Mouse (Mus musculus): ENCODE measurements around the gene Gm21915.

Gm21915 gene

DNA sequence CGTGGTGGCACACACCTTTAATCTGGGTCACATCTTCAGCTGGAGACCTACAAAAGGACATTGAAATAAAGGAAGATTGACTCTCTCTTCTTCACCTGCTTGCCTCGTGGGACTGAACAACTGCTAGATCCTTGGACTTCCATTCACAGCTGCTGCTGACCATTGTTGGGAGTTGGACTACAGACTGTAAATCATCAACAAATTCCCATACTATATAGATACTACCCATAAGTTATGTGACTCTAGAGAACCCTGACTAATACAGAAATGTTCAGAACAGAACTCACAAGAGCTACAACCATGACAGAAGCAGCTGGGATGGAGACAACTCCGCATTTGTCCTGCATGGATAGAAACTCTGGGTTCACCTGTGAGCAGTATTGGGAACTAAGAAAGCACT, at the start of gene Gm21915:
Gm21915 (plus strand) TSS at position 301 of the 400 bp plus-strand sequence.
- TF ChIP-seq GATA4 (IDR thresholded peaks at IDR 0.05; ENCODE audit: insufficient replicate concordance, low read length): no peak

- TF ChIP-seq GATA4 (IDR thresholded peaks at IDR 0.05; ENCODE audit: insufficient replicate concordance, low read length): no peak
Measured at GRCm38 (mm10) chr9:40622265-40622664, 48.1 kb upstream of the Gm21915 start.

DNA sequence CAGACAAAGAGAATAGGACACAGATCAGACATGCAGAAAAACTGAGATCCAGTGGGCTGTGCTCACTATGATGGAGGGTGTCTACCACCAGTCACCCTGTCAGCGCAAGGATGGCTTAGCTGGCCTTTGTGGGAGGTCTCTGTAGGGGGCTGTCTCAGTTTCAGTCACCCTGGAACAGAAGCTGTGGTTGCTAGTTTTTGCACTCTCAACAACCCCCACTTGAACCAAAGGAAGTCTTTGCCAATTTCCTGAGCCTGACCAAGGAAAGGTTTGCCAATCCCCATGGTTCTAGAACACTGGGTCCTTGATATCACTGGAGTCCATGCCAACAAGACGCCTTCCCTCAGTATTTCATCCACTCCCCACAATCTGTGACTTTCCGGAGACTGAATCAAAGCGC, 47.6 kb upstream of the Gm21915 start:
- no peak for TF ChIP-seq GATA4 (IDR thresholded peaks at IDR 0.05; ENCODE audit: insufficient replicate concordance, low read length)

- no peak for TF ChIP-seq GATA4 (IDR thresholded peaks at IDR 0.05; ENCODE audit: insufficient replicate concordance, low read length)
Measured at GRCm38 (mm10) chr9:40625341-40625740, 45.1 kb upstream of the Gm21915 start.

- TF ChIP-seq GATA4 (IDR thresholded peaks at IDR 0.05; ENCODE audit: insufficient replicate concordance, low read length): no peak
Measured at GRCm38 (mm10) chr9:40626566-40626965, 43.8 kb upstream of the Gm21915 start.

- TF ChIP-seq GATA4 (IDR thresholded peaks at IDR 0.05; ENCODE audit: insufficient replicate concordance, low read length): no peak
Measured at GRCm38 (mm10) chr9:40627146-40627713, 43.2 kb upstream of the Gm21915 start.

GRCm38 (mm10) chr9:40628130-40629069, 42.0 kb upstream of the Gm21915 start:
- no peak for TF ChIP-seq GATA4 (IDR thresholded peaks at IDR 0.05; ENCODE audit: insufficient replicate concordance, low read length)

GRCm38 (mm10) chr9:40629441-40629840, 41.0 kb upstream of the Gm21915 start:
- no peak for TF ChIP-seq GATA4 (IDR thresholded peaks at IDR 0.05; ENCODE audit: insufficient replicate concordance, low read length)

DNA sequence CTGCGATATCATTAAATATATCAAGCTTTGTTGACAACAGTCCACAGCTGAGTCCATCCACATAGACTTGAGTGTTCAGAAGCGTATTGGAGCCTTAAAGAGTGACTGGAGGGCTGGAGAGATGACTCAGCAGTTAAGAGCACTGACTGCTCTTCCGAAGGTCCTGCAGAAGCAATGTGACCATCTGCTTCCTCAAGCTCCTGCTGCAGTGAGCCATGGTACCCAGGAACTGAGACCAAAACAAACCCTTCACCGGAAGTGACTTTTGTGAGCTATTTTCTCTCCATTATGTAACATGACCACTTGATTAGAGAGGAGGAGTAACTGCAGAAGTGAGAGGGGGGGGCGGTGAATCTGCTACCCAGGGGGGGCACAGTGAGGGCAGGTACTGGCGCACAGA, 39.3 kb upstream of the Gm21915 start:
- no peak for TF ChIP-seq GATA4 (IDR thresholded peaks at IDR 0.05; ENCODE audit: insufficient replicate concordance, low read length)

DNA sequence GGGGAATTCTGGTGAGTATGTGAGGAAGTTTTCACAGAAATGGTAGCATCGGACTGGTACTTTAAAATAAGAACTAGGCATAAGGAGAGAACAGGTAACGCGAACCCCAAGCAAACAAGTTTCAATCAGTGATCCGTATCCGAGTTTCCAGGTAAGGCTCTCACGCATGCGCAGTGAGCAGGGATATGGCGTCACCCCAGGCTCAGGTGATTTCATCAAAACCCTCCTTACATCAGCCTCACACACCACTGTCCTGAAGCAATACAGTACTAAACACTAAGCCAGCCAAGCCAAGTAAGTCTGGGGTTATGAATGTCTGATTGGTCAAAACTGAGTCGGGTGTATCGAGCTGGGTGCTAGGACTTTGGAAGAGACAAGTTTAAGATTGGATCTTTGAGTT, 38.9 kb upstream of the Gm21915 start:
- no peak for TF ChIP-seq GATA4 (IDR thresholded peaks at IDR 0.05; ENCODE audit: insufficient replicate concordance, low read length)

DNA sequence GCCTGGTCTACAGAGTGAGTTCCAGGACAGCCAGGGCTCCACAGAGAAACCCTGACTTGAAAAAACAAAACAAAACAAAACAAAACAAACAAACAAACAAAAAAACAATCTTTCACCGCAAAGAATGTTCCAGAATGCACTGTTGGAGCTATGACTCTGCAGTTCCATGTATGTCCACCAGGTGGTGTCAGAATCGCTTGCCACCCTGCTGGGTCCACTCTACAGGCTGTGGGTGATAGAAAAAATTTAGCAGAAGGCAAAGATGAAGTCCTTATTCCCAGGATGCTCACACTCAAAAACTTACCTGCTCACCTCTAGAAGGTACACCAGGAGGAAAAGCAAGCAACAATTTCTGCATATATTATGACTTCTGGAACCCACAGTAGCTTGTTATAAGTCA, 34.4 kb upstream of the Gm21915 start:
- no peak for TF ChIP-seq GATA4 (IDR thresholded peaks at IDR 0.05; ENCODE audit: insufficient replicate concordance, low read length)

GRCm38 (mm10) chr9:40637705-40638393, 32.6 kb upstream of the Gm21915 start:
- TF ChIP-seq GATA4 (IDR thresholded peaks at IDR 0.05; ENCODE audit: insufficient replicate concordance, low read length): no peak

DNA sequence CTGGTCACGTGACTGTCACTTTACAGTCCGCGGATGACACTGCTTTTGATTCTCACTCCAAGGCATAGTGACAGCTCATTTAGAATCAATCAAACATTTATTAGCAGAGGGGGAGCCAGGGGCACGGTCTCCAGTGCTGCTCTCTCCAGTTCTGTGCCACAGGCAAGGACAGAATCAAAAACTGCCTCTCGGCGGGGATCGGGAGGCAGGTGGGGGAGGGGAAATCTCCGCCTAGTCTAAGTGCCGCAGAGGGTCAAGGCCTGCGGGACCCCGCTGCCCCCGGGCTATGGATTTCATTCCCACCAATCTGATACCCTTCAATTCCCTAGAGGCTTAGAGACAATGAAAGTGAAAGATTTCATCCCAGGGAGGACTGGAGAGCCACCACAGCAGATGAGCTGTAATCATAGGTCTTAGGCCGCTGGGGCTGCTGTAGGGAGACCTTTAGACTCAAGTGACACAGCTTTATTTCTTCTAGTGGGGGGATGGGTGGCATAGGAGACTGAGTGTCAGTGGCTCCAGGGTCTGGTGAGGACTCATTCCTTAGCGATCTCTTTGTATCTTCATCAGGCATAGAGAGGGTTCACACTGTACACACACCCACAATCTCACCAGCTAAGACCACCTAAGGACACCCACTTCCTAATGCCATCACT, 31.9 kb upstream of the Gm21915 start:
- TF ChIP-seq GATA4 (IDR thresholded peaks at IDR 0.05; ENCODE audit: insufficient replicate concordance, low read length): no peak

- no peak for TF ChIP-seq GATA4 (IDR thresholded peaks at IDR 0.05; ENCODE audit: insufficient replicate concordance, low read length)
Measured at GRCm38 (mm10) chr9:40639536-40640187, 30.8 kb upstream of the Gm21915 start.

- no peak for TF ChIP-seq GATA4 (IDR thresholded peaks at IDR 0.05; ENCODE audit: insufficient replicate concordance, low read length)
Measured at GRCm38 (mm10) chr9:40641318-40641717, 29.1 kb upstream of the Gm21915 start.
